In the genomic region with DNA sequence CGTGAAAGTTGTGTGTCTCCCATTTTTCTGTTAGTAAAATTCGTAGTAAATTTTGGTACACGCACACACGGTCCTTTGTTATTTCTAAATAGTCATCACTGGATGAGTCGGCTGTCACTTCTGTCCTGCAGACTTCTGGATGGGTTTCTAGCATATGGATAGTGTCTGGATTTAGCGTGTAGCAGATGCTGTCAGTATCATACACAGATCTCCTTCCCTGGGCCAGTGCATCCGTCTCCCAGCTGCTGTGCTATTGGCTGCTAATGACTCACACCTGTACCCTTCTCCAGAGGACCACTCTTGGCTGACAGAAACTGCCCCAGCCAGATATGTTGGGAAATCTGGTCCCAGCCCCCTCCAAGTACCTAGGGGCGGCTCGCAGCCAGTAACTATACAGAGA, we compare ENCODE assay signal across 28 mouse cellular contexts.
DNase-seq lines count a peak whose midpoint lies in the region; ATAC-seq and TF ChIP-seq lines count a peak whose summit lies in the region.
"Had no signal": no experiment of that assay in that cellular context is flagged by ENCODE, and none has a peak within 500 bp of the region (broad histone marks: within the 10 kb centered on the region; RNA-seq: fewer than 3 reads in every experiment).

No protein-coding gene starts in this region.

- no peak overlapping the region for H3K27ac ChIP-seq in forebrain, embryonic 14.5 days (ENCODE audit: low read depth, low read length)
- no peak overlapping the region for H3K27ac ChIP-seq in forebrain, embryonic 11.5 days (ENCODE audit: low read depth, low read length)
- no peak overlapping the region for H3K27ac ChIP-seq in neural tube, embryonic 14.5 days (ENCODE audit: low read depth, low read length)
- no peak overlapping the region for H3K27ac ChIP-seq in hindbrain, postnatal 0 days
- H3K27ac ChIP-seq: heart, embryonic 10.5 days; heart, embryonic 15.5 days; left cerebral cortex, adult 2 months; liver, embryonic 14.5 days; macrophage had no signal

- DNase-seq in forebrain, embryonic 14.5 days (ENCODE audit: low spot score), result no peak
- DNase-seq in forebrain, embryonic 11.5 days (ENCODE audit: low spot score), result no peak
- peak; percentile 11 for DNase-seq in layer of hippocampus, adult 9-11 months
- DNase-seq in layer of hippocampus, postnatal 14 days (ENCODE audit: low spot score in 2 of 2), result no peak
- no peak for DNase-seq in neural tube, embryonic 10.5 days (ENCODE audit: extremely low spot score, low spot score)
- peak; percentile 21 for DNase-seq in hindbrain, postnatal 0 days (ENCODE audit: low spot score)
- no peak for DNase-seq in spleen, adult 12 weeks (ENCODE audit: low spot score)
- DNase-seq: adrenal gland, postnatal 10 days; cerebellum, adult 11-12 months; cerebellum, adult 9-11 months; gastrocnemius, postnatal 25 days; kidney, postnatal 14 days; liver; lung, adult 2 months; lung, postnatal 10 days; midbrain, embryonic 14.5 days; right cerebral cortex, postnatal 25 days; spleen, adult 18-20 months; thymus, postnatal 14 days had no signal

- H3K4me3 ChIP-seq in forebrain, embryonic 14.5 days (ENCODE audit: low read depth, low read length), result no peak overlapping the region
- H3K4me3 ChIP-seq in forebrain, embryonic 11.5 days (ENCODE audit: low read depth, low read length), result no peak overlapping the region
- H3K4me3 ChIP-seq in neural tube, embryonic 14.5 days (ENCODE audit: low read depth, low read length), result no peak overlapping the region
- H3K4me3 ChIP-seq in hindbrain, postnatal 0 days (ENCODE audit: low read length), result no peak overlapping the region
- H3K4me3 ChIP-seq: heart, embryonic 10.5 days; heart, embryonic 15.5 days; left cerebral cortex, adult 2 months had no signal

- TF ChIP-seq CTCF in hindbrain, postnatal 0 days (IDR thresholded peaks at IDR 0.05; ENCODE audit: low read depth), result no peak

- no peaks in the 10 kb centered on the region for H3K9me3 ChIP-seq in forebrain, embryonic 14.5 days (replicated peaks; ENCODE audit: control insufficient read depth, low read length)
- H3K9me3 ChIP-seq in forebrain, embryonic 11.5 days (ENCODE audit: control insufficient read depth, low read length), result no peaks in the 10 kb centered on the region
- H3K9me3 ChIP-seq in neural tube, embryonic 14.5 days (ENCODE audit: control insufficient read depth, low read length), result no peaks in the 10 kb centered on the region
- H3K9me3 ChIP-seq in hindbrain, postnatal 0 days (ENCODE audit: low read length), result no peaks in the 10 kb centered on the region
- H3K9me3 ChIP-seq: heart, embryonic 10.5 days; heart, embryonic 15.5 days had no signal

- H3K9ac ChIP-seq in forebrain, embryonic 14.5 days (ENCODE audit: low read length), result no peak overlapping the region
- H3K9ac ChIP-seq in forebrain, embryonic 11.5 days (ENCODE audit: low read length), result no peak overlapping the region
- no peak overlapping the region for H3K9ac ChIP-seq in neural tube, embryonic 14.5 days (replicated peaks; ENCODE audit: low read depth, low read length)
- no peak overlapping the region for H3K9ac ChIP-seq in hindbrain, postnatal 0 days (replicated peaks; ENCODE audit: low read length)
- H3K9ac ChIP-seq: heart, embryonic 15.5 days; liver, embryonic 14.5 days had no signal

- H3K4me2 ChIP-seq in forebrain, embryonic 14.5 days (ENCODE audit: low read length), result no peak overlapping the region
- no peak overlapping the region for H3K4me2 ChIP-seq in forebrain, embryonic 11.5 days (ENCODE audit: low read depth, low read length, severe bottlenecking)
- no peak overlapping the region for H3K4me2 ChIP-seq in neural tube, embryonic 14.5 days (ENCODE audit: low read depth, low read length)
- H3K4me2 ChIP-seq in hindbrain, postnatal 0 days (ENCODE audit: low read depth, low read length), result no peak overlapping the region
- H3K4me2 ChIP-seq: heart, embryonic 15.5 days had no signal

- ATAC-seq in forebrain, embryonic 14.5 days, result peak; percentile 52; the same call in 1 of the 2 replicates
- no peak for ATAC-seq in forebrain, embryonic 11.5 days (replicated peaks; ENCODE audit: low FRiP score)
- peak; percentile 41; the same call in 1 of the 2 replicates for ATAC-seq in neural tube, embryonic 14.5 days (ENCODE audit: low read depth)
- peak; percentile 70; the same call in 1 of the 2 replicates for ATAC-seq in hindbrain, postnatal 0 days
- ATAC-seq: forebrain, embryonic 16.5 days; intestine, postnatal 0 days; Patski had no signal

- no peaks in the 10 kb centered on the region for H3K27me3 ChIP-seq in forebrain, embryonic 14.5 days (replicated peaks; ENCODE audit: control insufficient read depth, insufficient read depth, low read length)
- no peaks in the 10 kb centered on the region for H3K27me3 ChIP-seq in forebrain, embryonic 11.5 days (ENCODE audit: control insufficient read depth, insufficient read depth, low read length)
- no peaks in the 10 kb centered on the region for H3K27me3 ChIP-seq in neural tube, embryonic 14.5 days (ENCODE audit: control insufficient read depth, insufficient read depth, low read length)
- no peaks in the 10 kb centered on the region for H3K27me3 ChIP-seq in hindbrain, postnatal 0 days (ENCODE audit: insufficient read depth, low read length)
- H3K27me3 ChIP-seq: heart, embryonic 15.5 days; Patski had no signal

- H3K36me3 ChIP-seq in forebrain, embryonic 14.5 days (ENCODE audit: control insufficient read depth, insufficient read depth, low read length), result 0 out of 2 replicates have a peak, but pooled peaks cover 3% of the 10 kb centered on the region
- H3K36me3 ChIP-seq in forebrain, embryonic 11.5 days (ENCODE audit: control insufficient read depth, insufficient read depth, low read length), result no peaks in the 10 kb centered on the region
- H3K36me3 ChIP-seq in neural tube, embryonic 14.5 days (ENCODE audit: control insufficient read depth, insufficient read depth, low read length), result no peaks in the 10 kb centered on the region
- no peaks in the 10 kb centered on the region for H3K36me3 ChIP-seq in hindbrain, postnatal 0 days (ENCODE audit: insufficient read depth, low read length)
- H3K36me3 ChIP-seq: heart, embryonic 15.5 days had no signal

- no peaks in the 10 kb centered on the region for H3K4me1 ChIP-seq in forebrain, embryonic 14.5 days (ENCODE audit: control insufficient read depth, insufficient read depth, low read length)
- no peaks in the 10 kb centered on the region for H3K4me1 ChIP-seq in forebrain, embryonic 11.5 days (replicated peaks; ENCODE audit: control insufficient read depth, insufficient read depth, low read length)
- H3K4me1 ChIP-seq in neural tube, embryonic 14.5 days (ENCODE audit: control insufficient read depth, insufficient read depth, low read length), result no peaks in the 10 kb centered on the region
- no peaks in the 10 kb centered on the region for H3K4me1 ChIP-seq in hindbrain, postnatal 0 days (ENCODE audit: insufficient read depth, low read length)
- H3K4me1 ChIP-seq: heart, embryonic 15.5 days had no signal

- WGBS in forebrain, embryonic 14.5 days, result 83% methylated on average over 9 of the region's 9 CpGs
- 88% methylated on average over 9 of the region's 9 CpGs for WGBS in forebrain, embryonic 11.5 days
- WGBS in neural tube, embryonic 14.5 days, result 84% methylated on average over 9 of the region's 9 CpGs
- WGBS in hindbrain, postnatal 0 days, result 75% methylated on average over 9 of the region's 9 CpGs

Comparison
In these comparisons a context has a peak if more than half of its experiments do, and no peak if none do; other contexts are left out.
1. DNase-seq: peak in layer of hippocampus, adult 9-11 months (single experiment) and hindbrain, postnatal 0 days (single experiment); none in forebrain, embryonic 14.5 days (single experiment), forebrain, embryonic 11.5 days (single experiment), layer of hippocampus, postnatal 14 days (0 of 2), neural tube, embryonic 10.5 days (single experiment) and spleen, adult 12 weeks (single experiment).